Mouse (Mus musculus) ES-E14 (cell line): ENCODE data around the gene Rb1.

ENCODE experiments used
- CHD2 ChIP-seq: IDR thresholded peaks from 2 replicates; pipeline ENCODE4 v1.6.1; 2014; ENCODE audit warnings: mild to moderate bottlenecking, low read depth, low read length, inconsistent platforms
- ZNF384 ChIP-seq: IDR thresholded peaks from 2 replicates; pipeline ENCODE4 v1.6.1; 2012; ENCODE audit warnings: low read depth, low read length, inconsistent platforms

GRCm38 (mm10) chr14:73368966-73369365, 43.3 kb upstream of the Rb1 start:
- TF ChIP-seq ZNF384 (no peak), CHD2 (no peak)
